ENCODE assay signal across 8 mouse cellular contexts in genomic region chr2:168161514-168161971, GRCm38 (mm10). TPM values are rescaled to one million over a fixed set of nuclear protein-coding genes. Genes with fewer than 3 reads are reported as not detected.
DNase-seq lines count a peak whose midpoint lies in the region; ATAC-seq and TF ChIP-seq lines count a peak whose summit lies in the region.

No protein-coding gene starts in this region.

- 24% methylated on average over 11 of the region's 11 CpGs for WGBS in liver, adult 2 months
- WGBS in forebrain, embryonic 15.5 days, result 4% methylated on average over 11 of the region's 11 CpGs
- 5% methylated on average over 11 of the region's 11 CpGs for WGBS in liver, embryonic 15.5 days (ENCODE audit: insufficient replicate concordance)
- 4% methylated on average over 11 of the region's 11 CpGs for WGBS in stomach, embryonic 15.5 days

- ATAC-seq in forebrain, embryonic 15.5 days (replicated peaks), result peak; percentile 20; the same call in 1 of the 2 replicates
- no peak for ATAC-seq in liver, embryonic 15.5 days (ENCODE audit: insufficient read depth)
- ATAC-seq in stomach, embryonic 15.5 days (ENCODE audit: insufficient read depth, low FRiP score, low read depth), result no peak

- peaks cover 12% of the 10 kb centered on the region for H3K4me1 ChIP-seq in liver, adult 2 months (ENCODE audit: control insufficient read depth, insufficient read depth, low read length)
- H3K4me1 ChIP-seq in forebrain, embryonic 15.5 days, result peaks cover 9% of the 10 kb centered on the region
- peaks cover 49% of the 10 kb centered on the region for H3K4me1 ChIP-seq in liver, embryonic 15.5 days (replicated peaks)
- peaks cover 22% of the 10 kb centered on the region for H3K4me1 ChIP-seq in stomach, embryonic 15.5 days

- H3K36me3 ChIP-seq in liver, adult 2 months (ENCODE audit: control insufficient read depth, insufficient read depth, low read length), result no peaks in the 10 kb centered on the region
- no peaks in the 10 kb centered on the region for H3K36me3 ChIP-seq in forebrain, embryonic 15.5 days
- H3K36me3 ChIP-seq in liver, embryonic 15.5 days (replicated peaks), result no peaks in the 10 kb centered on the region
- H3K36me3 ChIP-seq in stomach, embryonic 15.5 days, result no peaks in the 10 kb centered on the region

- peak overlapping the region; percentile 36 for H3K4me2 ChIP-seq in forebrain, embryonic 15.5 days (replicated peaks)
- peak overlapping the region; percentile 58 for H3K4me2 ChIP-seq in liver, embryonic 15.5 days
- H3K4me2 ChIP-seq in stomach, embryonic 15.5 days, result peak overlapping the region; percentile 59

- no peak overlapping the region for H3K27ac ChIP-seq in liver, adult 2 months (replicated peaks; ENCODE audit: insufficient read depth, low read depth, low read length)
- H3K27ac ChIP-seq in forebrain, embryonic 15.5 days (replicated peaks), result no peak overlapping the region
- H3K27ac ChIP-seq in liver, embryonic 15.5 days (replicated peaks), result no peak overlapping the region
- H3K27ac ChIP-seq in stomach, embryonic 15.5 days, result no peak overlapping the region

- H3K27me3 ChIP-seq in liver, adult 2 months (ENCODE audit: control insufficient read depth, insufficient read depth, low read length), result no peaks in the 10 kb centered on the region
- no peaks in the 10 kb centered on the region for H3K27me3 ChIP-seq in forebrain, embryonic 15.5 days
- peaks cover 52% of the 10 kb centered on the region for H3K27me3 ChIP-seq in liver, embryonic 15.5 days
- H3K27me3 ChIP-seq in stomach, embryonic 15.5 days (replicated peaks), result no peaks in the 10 kb centered on the region

- H3K9me3 ChIP-seq in forebrain, embryonic 15.5 days, result no peaks in the 10 kb centered on the region
- H3K9me3 ChIP-seq in liver, embryonic 15.5 days (replicated peaks), result no peaks in the 10 kb centered on the region
- no peaks in the 10 kb centered on the region for H3K9me3 ChIP-seq in stomach, embryonic 15.5 days

- H3K4me3 ChIP-seq in liver, adult 2 months (ENCODE audit: insufficient read depth, low read depth, low read length), result peak overlapping the region; percentile 22; the same call in 1 of the 2 replicates
- H3K4me3 ChIP-seq in forebrain, embryonic 15.5 days, result peak overlapping the region; percentile 16
- H3K4me3 ChIP-seq in liver, embryonic 15.5 days (replicated peaks), result peak overlapping the region; percentile 31
- H3K4me3 ChIP-seq in stomach, embryonic 15.5 days (replicated peaks), result peak overlapping the region; percentile 27

- no peak for TF ChIP-seq CTCF in liver, adult 2 months (IDR thresholded peaks at IDR 0.05; ENCODE audit: low read depth, low read length)

- intact Hi-C loops in gastrocnemius, postnatal 36 days (cut with DNase I), result no loop called here

- DNase-seq in liver, adult 2 months (ENCODE audit: extremely low read depth, low read depth, low spot score), result no peak
- DNase-seq in liver (no peak), MN1 (ENCODE audit: low spot score) (no peak)
- DNase-seq in layer of hippocampus, adult 9-11 months, result no peak
- no peak for DNase-seq in gastrocnemius, postnatal 36 days

- H3K79me2 ChIP-seq in liver, adult 2 months (ENCODE audit: control insufficient read depth, insufficient read depth, low read length), result no peaks in the 10 kb centered on the region

- TF ChIP-seq POLR2A in liver, adult 2 months (IDR thresholded peaks at IDR 0.05; ENCODE audit: extremely low read depth, insufficient read depth, low read length), result no peak

- peak overlapping the region; percentile 34; the same call in 1 of the 2 replicates for H3K9ac ChIP-seq in liver, adult 2 months (ENCODE audit: low read depth, low read length)
- H3K9ac ChIP-seq in forebrain, embryonic 15.5 days (replicated peaks), result no peak overlapping the region
- H3K9ac ChIP-seq in liver, embryonic 15.5 days, result no peak overlapping the region
- no peak overlapping the region for H3K9ac ChIP-seq in stomach, embryonic 15.5 days

RNA-seq across cellular contexts. Expression of gene Adnp, which starts 45.4 kb away (rescaled TPM):
- total RNA-seq in liver, adult 2 months (2014; rRNA removed), result 1.4 and 6.4 TPM in 2 replicates
- polyA plus RNA-seq in liver, adult 2 months (2012; rRNA removed), result 4.6 and 6.8 TPM in 2 replicates
- 4.4 and 13.6 TPM in 2 replicates for polyA plus RNA-seq in forebrain, embryonic 15.5 days (2015; fragmentation: Nextera tagmentation; extraction: Ambion mirVana)
- 1.8 and 2.3 TPM in 2 replicates for polyA plus RNA-seq in liver, embryonic 15.5 days (2015; fragmentation: Nextera tagmentation; extraction: Ambion mirVana)
- polyA plus RNA-seq in stomach, embryonic 15.5 days (2015; fragmentation: Nextera tagmentation; extraction: Ambion mirVana), result 10.2 and 10.5 TPM in 2 replicates
- 10 to 100 TPM; 15.1 to 18.0 TPM for total RNA-seq in gastrocnemius, postnatal 36 days (2021)
